Mouse (Mus musculus) liver, postnatal 0 days (tissue): ENCODE data around the gene Ucn3.

ENCODE experiments used
- CTCF ChIP-seq: sonication (generic); IDR thresholded peaks from 2 replicates; pipeline ENCODE4 v1.5.1; 2016; ENCODE audit warnings: antibody characterized with exemption, low read depth
- EP300 ChIP-seq: IDR thresholded peaks from 2 replicates; pipeline ENCODE4 v1.6.1; 2016; ENCODE audit warnings: antibody characterized with exemption, low read depth, mild to moderate bottlenecking

DNA sequence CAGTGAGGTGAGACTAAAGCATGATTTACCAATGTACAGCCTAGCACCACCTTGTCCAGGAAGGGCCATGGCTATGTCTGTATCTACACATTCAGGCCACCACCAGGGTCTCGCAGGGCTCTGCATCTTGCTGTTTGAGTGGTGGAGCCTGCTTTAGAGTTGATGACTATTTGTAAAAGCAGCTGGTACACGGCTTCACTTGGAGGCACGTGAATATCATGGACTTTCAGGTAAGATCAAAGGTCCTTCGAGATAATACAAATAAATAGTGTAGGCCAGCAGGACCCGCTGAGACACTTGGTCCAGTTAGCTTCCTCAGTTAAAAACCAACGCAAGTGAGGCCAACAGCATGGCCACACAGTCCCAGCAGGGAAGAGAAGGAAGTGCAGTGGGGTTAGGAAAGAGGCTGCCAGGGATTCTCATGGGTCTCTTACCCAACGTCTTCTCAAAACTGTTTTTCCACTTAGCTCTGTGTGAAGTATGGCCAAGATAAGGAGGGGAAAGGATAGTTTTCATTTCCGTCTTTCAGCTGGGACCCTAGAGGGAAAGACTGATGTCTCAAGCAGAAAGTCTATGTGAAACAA lies 49.7 kb downstream of the Ucn3 start:
- no peak for TF ChIP-seq CTCF
- no peak for TF ChIP-seq EP300
